Mouse (Mus musculus): ENCODE data around the gene Slc1a5.

Slc1a5 gene

DNA sequence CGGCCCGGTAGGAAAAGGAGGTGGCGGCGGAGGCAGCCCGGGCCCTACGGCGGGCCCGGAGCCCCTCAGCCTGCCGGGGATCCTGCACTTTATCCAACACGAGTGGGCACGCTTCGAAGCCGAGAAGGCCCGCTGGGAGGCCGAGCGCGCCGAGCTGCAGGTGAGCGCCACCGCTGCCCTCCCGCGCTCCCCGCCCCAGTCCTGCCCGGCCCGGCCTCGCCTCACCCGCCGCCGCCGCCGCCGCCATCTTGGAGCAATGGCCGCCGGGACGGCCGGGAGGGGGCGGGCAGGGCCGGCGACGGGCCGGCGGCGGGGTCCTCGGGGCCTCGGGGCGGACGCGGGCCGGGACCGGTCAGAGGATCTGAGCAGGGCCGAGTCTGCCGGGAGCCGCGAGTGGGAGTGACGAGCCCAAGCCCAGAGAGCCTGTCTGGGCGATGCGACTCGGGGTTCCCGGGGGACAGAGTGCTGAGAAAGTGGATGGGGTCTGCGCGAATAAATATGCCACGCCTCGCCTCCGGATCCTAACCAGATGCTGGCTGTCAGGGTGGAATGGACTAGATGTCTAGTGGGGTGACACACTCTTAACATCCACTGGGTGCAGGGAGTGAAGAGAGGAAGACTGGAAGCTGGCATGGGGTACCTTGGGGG lies 35.5 kb downstream of the Slc1a5 start, which contains the start of gene Fkrp:
Gene Fkrp (minus strand): TSS at position 258 of the 648 bp plus-strand sequence.
- DNase-seq (ENCODE audit: extremely low spot score, low read depth, low spot score), result no peak

DNA sequence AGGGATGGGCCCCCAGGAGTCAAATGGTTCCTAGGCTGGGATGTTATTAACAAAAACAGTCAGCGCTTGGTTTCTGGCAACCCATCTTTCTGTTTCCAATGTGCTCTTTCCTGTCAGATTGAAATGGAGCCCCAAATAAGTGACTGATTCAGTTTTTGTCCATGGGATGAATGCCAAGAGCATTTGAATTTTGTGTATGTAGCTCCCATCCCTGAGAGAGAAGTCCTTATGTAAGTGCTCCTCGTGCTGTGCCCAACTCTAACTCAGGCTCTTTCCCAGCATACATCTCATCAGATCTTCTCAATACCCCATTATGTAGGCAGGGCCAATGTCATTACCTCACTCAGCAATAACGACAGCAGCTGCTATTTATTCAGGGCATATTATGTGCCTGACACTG lies 36.6 kb downstream of the Slc1a5 start:
- no peak for DNase-seq (ENCODE audit: extremely low spot score, low read depth, low spot score)

DNA sequence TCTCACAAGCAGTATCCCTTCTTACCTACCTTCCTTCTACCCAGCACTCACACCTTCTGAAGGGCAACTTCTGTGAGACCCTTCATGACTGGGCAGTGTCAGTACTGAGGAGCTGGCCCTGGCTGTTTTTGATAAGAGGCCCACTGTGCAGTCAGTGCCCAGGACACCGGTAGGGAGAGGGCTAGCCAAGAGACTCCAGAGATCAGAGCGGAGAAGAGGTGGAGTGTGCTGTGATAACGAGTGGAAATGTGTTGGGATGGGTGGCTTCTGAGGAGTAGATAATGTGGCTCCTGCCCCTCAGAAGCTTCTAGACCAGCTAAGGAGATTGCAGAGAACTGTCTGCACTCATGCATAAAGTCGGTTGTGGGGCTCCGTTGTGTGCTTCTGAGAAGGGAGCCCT lies 38.7 kb downstream of the Slc1a5 start:
- no peak for DNase-seq (ENCODE audit: extremely low spot score, low read depth, low spot score)

DNA sequence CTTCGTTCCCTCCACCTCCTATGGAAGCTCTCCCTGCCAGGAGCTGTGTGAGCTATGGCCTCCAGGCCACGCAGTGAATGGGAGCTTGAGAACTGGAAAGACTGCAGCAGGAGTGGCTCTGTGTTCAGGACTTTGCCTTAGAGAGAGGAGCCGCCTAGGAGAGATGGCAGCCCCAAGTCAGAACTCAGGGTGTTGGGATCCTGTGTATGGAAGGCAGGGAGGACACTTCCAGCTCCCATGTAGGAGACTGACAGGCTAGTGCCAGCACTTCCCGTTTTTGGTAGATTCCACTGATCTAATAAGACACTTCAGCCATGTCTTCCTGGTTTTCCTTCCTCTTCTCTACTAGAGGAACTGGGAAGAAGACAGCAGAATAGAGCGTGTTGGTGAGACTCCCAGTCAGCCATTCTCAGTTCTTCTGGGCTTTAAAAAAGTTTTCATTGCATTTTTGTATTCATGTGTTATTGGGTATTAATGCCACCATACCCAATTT lies 39.2 kb downstream of the Slc1a5 start:
- DNase-seq (ENCODE audit: extremely low spot score, low read depth, low spot score), result no peak

DNA sequence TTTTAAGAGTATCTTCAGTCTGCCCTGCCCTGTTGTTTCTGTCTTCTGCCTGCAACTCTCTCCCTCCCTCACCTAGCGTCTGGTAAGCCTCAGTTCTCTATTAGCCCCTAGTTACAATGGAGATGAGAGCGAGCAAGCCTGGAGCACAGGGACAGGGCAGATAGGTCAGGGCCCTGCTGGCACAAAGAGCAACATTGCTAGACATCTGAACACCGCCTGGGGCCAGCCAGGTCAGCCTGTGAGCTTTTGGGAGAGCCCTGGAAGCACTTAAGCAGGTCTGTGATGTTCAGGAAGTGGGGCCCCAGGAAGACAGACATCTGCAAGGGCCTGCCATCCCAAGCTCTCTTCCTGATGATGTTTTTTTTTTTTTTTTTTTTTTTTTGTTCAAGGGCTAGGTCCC lies 40.0 kb downstream of the Slc1a5 start:
- no peak for DNase-seq (ENCODE audit: extremely low spot score, low read depth, low spot score)

DNA sequence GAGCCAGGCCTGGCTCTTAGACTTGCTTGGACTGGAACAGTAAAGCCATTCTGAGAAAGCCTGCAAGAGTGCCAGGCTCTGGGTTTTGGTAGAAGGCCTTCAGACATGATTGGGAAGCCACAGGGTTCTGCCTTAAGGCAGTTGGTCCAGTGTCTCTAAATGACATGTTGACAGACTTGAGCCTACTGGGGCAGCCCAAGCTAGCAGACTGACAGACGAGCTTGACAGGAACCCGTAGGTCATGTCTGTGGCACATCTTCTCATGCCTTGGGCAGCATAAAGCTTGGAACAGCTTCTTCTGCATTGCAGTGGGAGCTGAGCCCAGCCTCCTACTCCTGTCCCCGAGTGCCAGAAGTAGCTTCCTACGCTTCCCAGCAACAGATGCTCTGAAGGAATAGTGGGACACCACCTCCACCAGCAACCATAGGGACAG lies 40.5 kb downstream of the Slc1a5 start:
- no peak for DNase-seq (ENCODE audit: extremely low spot score, low read depth, low spot score)

DNA sequence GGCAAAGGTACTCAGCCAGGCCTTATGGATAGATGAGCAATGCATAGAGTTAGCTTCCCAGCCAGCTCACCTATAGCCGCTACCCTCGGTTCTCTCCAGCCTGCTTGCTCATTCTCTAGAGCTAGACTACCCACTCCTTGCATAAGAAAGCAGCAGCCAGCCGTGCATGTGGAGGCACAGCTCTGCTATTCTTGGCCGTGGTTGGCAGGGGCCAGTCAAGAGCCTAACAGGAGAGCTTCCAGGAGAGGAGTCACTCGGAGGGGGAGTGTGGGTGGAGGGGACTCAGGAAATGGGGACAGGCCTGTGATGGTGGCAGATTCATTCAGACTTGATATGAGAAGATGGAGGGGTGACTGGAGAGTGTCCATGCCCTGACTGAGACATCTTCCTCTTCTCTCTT lies 42.6 kb downstream of the Slc1a5 start:
- no peak for DNase-seq (ENCODE audit: extremely low spot score, low read depth, low spot score)

DNA sequence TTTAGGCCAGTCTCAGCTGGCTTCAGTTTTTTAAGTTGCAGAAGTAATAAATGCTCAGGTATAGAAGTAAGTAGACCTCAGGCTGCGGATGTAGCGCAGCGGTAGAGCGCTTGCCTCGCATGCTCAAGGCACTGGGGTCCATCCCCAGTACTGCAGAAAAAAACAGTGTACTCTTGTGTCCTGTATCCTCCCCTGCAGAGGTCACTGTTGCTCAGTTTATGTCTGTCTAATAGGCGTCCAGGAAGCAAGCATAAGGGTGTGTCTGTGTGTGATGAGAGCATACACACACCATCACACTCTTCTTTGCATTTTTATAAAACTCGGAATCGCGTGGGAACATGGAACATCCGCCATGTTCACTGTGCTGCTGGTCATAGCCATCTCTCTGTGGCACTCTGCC lies 44.6 kb downstream of the Slc1a5 start:
- DNase-seq (ENCODE audit: extremely low spot score, low read depth, low spot score), result no peak

DNA sequence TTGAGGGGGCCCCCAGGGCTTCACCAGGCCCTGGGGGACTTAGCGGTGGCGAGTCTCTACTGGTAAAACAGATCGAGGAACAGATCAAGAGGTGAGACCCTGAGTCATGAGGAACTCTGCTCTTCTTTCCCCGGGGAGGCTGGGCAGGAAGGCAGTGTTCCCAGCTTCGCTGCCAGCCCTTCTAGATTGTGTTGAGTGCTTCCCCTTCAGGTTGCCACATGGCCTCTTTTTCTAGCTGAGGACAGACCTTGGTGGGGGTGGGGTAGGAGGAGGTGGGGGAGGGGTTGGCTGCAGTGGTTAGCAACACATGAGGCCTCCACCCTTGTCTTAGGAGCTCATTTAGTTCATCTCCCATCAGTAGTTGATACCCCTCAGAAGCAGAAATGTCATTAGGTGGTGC lies 45.4 kb downstream of the Slc1a5 start:
- no peak for DNase-seq (ENCODE audit: extremely low spot score, low read depth, low spot score)

DNA sequence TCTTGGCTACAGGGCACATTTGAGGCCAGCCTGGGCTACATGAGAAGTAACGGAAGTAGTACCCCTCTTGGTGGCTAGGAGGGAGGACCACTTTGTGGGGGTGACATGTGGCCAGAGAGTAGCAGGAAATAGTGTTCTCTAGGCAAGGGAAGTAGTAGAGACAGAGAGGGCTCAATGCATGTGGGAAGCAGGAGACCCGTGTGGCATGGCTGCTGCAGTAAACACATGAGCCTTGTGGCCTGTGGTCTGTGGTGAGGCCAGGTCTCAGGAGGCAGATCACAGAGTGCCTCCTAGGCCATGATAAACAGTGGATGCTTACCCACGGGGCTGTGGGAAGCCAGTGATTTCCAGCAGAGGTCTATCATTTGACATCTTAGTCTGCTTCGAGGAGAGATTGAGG lies 46.1 kb downstream of the Slc1a5 start:
- no peak for DNase-seq (ENCODE audit: extremely low spot score, low read depth, low spot score)

DNA sequence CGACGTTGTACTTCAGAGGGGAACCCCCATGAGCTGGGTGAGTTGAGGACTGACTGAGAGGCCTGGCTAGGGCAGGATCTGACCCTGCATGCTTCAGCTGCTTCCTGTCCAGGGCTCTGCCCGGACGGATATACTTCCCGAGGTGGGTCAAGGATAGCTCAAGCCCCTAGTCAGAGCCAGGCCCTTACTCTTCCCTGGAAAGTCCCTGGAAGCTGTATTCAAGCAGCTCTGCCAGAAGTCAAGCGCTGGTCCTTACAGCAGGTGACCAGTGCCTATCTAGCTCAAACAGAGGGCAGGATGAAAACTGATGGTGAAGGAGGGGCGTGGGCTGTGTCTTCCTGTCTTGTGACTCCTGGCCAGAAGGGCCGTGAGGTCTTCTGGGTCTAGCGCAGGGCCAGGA lies 49.3 kb downstream of the Slc1a5 start:
- no peak for DNase-seq (ENCODE audit: extremely low spot score, low read depth, low spot score)

DNA sequence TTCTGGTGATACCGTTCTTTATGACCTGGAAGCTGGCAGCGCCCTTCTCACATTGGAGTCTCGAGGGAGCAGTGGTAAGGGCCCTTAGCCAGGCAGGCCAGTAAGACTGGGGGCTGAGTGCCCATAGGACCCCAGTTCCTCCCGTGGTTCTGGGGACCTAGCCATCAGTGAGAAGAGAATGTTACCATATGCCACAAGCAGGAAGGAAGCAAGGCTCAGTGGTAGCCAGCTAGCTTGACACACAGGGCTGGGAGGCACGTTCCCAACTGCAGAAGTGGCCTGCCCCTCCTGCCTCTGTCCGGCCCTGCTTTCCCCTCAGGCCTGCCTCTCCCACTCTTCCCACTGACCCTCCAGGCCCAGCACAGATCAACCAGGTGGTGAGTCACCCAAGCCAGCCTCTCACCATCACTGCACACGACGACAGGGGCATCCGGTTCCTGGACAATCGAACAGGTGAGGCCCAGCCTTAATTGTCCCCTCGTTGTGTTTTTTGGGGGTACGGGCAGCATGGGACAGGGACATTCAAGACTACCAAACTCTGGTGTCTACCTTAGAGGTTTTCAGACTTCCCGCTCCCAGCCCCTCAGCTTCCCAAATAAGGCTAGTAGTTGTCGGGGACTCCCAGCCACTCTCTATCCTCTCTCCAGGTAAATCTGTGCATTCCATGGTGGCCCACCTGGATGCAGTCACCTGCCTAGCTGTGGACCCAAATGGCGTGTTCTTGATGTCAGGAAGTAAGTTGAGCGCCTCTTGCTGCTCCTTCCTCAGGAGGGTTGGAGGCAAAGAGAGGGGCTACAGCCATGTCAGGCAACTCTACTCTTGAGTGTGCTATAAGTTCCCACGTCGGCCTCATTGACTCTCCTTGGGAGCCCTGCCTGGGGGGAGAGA lies 57.0 kb downstream of the Slc1a5 start:
- DNase-seq (ENCODE audit: extremely low spot score, low read depth, low spot score), result no peak

DNA sequence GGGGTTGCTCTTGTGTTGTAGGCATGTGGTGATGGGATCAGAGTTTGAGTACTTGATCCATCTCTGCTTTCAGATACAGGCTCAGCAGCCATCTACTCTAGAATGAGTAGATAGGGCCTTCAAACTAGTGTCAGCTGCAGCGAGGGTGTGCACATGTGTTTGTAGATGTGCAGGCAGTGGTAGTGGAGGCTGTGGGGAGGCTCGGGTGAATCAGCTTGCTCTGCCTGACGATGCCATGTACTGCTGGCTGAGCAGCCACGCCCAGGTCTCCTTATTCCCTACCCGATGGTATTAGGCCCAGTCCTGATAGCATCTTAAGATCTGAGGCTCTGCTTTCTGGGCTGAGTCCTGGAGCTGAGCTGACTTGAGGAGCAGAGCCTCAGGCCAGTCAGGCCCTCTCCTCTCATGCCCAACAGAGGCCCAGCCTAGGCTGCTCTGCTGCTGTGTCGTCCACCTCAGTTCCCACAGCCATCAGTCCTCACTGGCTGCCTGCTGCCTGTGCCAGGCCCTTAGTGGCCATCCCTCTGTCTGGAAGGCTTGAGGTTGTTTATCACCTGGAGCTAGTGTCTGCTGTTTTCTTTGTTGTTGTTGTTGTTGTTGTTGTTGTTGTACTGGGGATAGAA lies 57.8 kb downstream of the Slc1a5 start:
- DNase-seq (ENCODE audit: extremely low spot score, low read depth, low spot score), result no peak

DNA sequence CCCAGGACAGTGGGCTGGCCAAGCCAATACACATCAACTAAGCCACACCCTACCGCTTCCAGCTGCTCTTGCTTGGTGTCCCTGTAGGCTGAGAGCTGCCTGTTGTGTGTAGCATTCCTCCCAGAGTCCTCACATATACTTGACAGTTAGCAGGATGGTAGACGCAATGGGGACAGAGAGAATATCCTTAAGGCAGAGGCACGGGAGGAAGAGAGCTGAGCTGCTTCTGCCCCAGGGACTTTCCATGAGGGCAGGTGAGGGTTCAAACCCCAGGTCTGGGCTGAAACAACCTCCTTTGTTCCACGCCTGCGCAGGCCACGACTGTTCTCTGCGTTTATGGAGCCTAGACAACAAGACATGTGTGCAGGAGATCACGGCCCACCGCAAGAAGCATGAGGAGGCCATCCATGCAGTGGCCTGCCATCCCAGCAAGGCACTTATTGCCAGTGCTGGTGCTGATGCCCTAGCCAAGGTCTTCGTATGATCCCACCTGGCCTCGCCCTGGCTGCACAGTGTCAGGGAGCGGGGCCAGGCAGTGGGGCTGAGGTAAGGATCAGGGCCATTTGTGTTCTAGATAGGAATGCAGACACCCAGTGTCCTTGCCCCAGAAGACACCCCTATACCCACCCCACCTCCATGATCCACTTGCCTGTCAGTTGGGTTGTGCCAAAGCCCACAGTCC lies 58.4 kb downstream of the Slc1a5 start:
- DNase-seq (ENCODE audit: extremely low spot score, low read depth, low spot score), result no peak

DNA sequence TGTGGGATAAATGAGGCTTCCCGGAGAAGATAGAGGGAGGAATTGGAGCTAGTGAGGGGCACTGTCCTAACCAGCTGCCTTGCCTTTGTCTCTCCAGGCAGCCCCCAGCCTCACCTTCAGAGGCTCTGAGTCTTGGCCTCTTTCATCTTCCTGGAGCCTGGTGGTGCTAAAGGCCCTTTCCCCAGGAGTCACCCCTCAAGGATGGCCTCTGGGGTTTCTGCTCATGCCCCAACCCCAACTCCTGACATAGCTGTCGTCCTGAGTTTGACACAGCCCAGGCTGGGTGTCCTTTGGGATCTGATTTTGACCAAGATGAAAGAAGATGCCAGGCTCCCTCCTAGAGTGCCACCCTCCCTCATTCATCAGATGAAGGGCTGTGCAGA lies 59.0 kb downstream of the Slc1a5 start:
- no peak for DNase-seq (ENCODE audit: extremely low spot score, low read depth, low spot score)

DNA sequence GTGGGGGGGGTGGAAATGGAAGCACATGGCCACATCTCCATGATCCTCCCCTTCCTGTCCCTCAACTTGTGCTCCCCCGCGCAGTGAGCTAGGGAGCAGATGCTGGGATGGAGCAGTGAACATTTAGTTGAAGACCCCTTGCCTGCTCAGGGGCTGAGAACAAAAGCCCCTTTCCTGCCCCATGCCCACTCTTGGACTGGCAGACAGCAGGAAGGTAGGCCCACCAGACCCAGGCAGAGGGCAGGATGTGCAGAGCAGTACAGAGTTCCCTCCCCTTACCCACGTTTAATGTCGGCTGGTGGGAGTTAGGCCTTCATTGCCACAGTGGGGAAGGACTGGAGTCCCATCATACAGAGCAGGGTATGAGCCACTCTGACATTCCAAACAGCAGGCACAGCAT lies 59.9 kb downstream of the Slc1a5 start:
- no peak for DNase-seq (ENCODE audit: extremely low spot score, low read depth, low spot score)

DNA sequence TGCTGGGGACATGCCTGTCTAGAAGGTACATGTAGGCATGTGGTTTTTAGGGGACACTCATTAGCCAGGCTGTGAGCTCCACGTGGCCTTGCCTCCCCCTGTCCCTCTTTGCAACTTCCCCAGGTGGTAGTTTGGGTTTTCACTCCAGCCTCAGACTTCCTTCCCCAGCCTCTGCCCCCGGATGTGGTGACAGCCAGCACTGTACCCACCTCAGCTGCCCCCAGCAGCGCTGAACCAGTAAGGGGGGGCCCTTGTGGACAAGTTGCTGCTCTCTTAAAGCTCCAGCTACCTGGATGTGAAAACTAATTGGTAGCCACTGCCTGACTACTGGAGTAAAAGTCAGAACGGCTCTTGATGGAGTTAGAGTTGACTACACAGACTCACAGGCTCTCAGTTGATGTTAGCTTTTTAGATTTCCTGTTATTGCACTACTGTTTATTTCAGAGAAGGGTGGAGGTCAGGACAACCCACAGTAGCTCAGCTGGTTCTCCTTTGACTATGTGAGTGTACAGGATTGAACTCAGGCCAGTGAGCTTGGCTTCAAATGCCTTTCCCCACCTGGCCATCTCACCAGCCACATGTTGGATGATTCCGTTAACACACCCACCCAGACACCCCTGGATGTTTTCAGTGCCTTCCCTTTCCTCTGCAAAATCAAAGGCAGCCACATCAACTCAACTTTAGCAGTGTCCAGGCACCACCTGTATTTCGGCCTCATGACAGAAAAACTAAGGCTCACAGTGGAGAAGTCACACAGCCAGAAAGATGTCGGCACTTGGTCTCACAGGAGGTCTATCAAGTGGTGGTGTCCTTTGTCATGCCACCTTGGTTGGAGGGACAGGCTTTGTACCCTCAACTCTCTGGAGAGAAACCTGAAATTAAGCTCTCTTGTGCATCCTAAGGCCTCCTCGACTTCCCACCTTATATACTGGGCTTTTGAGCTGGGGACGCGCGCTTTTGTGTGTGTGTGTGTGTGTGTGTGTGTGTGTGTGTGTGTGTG lies 60.7 kb downstream of the Slc1a5 start:
- DNase-seq (ENCODE audit: extremely low spot score, low read depth, low spot score), result no peak

DNA sequence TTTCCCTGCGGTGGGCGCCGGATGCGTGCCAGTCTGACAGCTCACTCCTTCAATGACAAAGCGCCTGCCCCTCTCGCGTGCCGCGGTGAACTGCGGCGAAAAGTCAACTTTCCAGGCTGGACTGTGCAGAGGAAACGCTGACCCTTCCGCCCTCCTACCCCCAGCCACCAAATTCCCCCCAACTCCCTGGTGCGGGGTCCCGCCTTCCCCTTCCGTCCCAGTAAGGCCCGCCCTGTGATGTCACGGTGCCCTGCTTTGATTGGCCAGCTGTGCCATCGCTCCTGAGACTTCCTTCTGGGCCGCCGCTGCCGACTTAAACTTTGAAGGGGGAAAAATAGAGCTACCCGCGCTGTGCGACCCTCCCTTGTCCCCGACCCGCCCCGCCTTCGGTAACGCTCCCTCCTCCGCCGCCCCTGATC lies 61.5 kb downstream of the Slc1a5 start, which contains the start of gene Prkd2:
Gene Prkd2 (plus strand): TSS at position 258 of the 419 bp plus-strand sequence.
- DNase-seq (ENCODE audit: extremely low spot score, low read depth, low spot score), result peak; percentile 49

DNA sequence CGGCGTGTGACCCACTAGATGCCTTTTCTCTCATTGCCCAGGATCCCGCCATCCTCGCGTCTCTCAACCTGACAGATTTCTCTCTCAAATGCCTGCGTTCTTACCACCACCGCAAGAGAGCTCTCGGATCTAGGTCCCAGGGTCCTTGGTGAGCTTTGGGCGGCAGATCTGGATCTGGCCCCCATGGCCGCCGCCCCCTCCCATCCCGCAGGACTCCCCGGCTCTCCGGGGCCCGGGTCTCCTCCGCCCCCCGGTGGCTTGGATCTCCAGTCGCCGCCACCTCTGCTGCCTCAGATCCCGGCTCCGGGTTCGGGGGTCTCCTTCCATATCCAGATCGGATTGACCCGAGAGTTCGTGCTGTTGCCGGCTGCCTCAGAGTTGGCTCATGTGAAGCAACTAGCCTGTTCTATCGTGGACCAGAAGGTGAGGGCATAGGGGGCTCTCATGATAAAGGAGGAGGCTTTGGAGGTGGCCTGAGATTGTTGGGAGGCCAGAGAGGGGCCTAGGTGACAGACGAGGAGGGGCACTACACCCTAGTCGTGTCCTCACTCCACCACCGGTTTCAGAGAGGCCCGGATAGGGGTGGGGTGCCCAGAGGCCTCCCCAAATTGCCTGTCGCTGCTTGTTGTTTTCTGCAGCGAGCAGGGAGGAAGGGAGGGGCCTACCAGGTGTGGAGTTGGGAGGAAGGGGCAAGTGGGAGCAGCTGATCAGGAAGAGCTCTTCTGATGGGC lies 62.5 kb downstream of the Slc1a5 start:
- no peak for DNase-seq (ENCODE audit: extremely low spot score, low read depth, low spot score)

Measured in hindlimb bud, embryonic 11.5 days (tissue).